Mouse (Mus musculus): ENCODE measurements around the gene Cela3a.
"Not testable (repeated sequence)": the region's sequence is repeated elsewhere in the genome, so short reads cannot be mapped to it uniquely, and the experiment has no call there.

Cela3a gene

DNA sequence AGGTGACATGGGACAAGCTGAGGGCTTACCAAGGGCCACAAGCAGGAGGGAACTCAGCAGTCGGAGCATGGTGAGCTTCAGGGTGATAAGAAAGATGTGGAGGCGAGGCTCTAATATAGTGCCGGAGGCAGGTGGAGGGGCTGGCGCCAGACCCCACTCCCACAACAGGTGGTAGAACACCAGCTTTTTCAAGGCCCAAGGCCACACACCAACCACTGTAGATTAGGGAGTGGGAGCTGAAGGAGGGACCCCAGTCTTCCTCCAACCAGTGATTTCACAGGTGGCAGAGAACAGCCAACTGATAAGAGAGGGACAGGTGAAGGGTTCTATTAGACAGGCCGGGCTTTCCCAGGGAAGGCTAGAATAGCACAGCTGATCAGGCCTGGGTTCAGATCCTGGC lies at the start of gene Cela3a:
Gene Cela3a (minus strand): TSS at position 101 of the 400 bp plus-strand sequence.
- no peak for DNase-seq (ENCODE audit: inconsistent ontology term)

DNA sequence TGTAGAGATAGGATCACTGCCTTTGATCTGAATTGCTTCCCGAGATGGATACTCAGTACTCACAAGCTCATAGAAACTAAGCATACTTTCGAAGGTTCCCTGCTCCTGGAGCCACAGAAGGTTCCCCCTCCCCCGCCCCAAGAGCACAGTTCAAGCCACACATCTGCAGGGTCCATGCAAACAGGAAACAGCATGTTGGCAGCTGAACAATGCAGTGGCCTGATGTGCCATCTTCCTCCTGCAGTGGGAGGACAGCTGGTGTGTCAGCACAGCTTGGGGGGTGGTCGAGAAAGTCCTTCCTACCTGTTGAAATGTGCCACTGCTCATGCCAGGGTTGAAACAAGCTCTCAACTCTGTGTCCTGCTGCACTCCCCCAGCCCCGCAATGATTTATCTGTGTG lies 49.3 kb upstream of the Cela3a start:
- no peak for DNase-seq (ENCODE audit: inconsistent ontology term)

DNA sequence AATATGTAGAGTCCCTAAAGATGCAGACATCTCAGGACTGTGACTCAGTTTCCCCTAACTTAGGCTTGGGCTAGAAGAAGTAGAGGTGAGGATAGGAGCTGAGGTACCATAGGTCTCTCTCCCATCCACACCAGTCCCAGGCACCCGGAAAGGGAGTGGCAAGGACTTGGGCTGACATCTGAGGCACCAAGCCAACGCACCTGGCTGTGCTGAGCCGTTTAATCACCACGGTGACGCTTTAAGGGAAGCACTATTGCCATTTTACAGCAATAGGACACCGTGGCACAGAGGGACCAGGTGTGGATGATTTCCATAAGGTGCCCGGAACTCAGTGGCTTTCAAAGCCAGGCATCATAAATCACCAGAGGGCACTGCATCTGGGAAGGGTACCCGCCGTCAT lies 48.7 kb upstream of the Cela3a start:
- no peak for DNase-seq (ENCODE audit: inconsistent ontology term)

GRCm38 (mm10) chr4:137457292-137457691 lies 47.7 kb upstream of the Cela3a start:
- DNase-seq (ENCODE audit: inconsistent ontology term): no peak

DNA sequence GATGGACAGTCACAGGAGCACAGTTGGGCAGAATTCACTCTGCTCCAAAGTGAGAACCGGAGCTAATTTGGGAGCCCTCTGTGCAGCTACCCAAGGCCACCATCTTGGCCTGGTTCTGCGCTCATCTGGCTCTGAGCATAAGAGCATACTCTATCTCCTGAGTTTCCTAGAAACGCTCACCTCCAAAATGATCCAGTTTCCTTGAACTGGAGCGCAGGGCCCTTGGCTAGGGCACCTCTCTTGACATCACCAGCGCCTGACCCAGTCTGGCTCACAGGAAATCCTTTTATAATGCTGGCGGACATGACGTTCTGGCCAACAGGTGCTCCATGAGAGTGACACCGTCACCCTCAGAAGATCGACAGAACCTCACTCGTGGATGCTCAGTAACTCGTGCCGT lies 47.0 kb upstream of the Cela3a start:
- DNase-seq (ENCODE audit: inconsistent ontology term): no peak

DNA sequence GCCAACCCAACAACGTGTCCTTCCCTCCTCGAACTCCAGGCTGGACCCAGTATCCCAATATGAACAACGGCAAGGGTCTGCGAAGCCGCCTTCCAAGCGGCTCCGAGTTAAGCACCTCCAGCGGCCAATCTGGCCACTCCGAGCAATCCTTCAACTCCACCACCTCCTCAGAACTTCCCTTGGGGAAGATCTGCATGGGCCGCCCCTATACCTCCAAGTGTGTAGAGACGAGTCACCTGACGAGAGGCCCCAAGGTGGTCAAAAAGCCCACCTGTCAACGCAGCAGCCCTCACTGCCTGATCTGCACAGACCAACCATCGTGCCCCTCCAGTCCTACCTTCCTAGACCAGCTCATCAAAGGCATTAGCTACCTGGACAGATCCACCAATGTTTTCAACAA lies 45.0 kb upstream of the Cela3a start:
- no peak for DNase-seq (ENCODE audit: inconsistent ontology term)

DNA sequence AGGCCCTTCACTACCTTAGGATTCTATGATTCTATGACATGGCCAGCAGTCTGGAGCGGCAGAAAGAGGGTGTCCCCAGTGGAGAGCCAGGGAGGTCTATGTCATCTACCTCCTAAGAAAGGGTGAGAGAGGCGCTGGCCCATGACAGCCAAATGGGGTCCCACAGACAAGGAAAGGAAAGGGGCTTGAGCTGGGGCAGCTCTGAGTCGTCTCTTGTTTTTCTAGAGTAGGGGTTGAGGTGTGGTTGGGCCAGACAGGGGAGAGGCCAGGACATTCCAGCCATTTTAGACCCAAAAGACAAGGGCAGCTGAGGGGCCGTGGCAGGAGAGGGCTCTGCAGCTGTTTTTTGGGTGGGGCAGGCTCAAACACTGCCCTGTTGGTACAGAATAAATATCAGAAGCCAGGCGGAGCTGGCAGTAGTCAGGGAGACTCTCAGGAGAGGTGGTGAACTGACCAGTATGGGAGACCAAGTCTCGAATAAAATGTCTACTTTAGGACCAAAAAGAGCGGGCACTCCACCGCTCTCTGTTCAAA lies 43.7 kb upstream of the Cela3a start, which contains the start of gene 1700013G24Rik:
Gene 1700013G24Rik (plus strand): TSS at position 51 of the 534 bp plus-strand sequence.
- DNase-seq (ENCODE audit: inconsistent ontology term): no peak

DNA sequence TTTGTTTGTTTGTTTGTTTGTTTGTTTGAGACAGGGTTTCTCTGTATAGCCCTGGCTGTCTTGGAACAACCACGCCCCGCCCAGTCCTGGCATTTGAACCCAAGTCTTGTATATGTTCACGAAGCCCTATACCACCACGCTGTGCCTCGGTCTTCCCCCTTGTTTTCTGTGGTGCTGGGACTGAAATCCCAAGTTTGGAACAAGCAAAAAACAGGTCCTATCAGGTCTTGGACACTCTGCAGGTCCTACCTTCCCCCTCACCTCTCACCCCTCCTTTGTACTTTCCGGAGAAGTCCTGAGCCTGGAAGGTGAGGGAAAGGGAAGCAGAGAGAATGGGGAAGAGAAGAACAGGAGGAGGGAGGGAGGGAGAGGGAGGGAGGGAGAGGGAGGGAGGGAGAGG lies 42.6 kb upstream of the Cela3a start:
- DNase-seq (ENCODE audit: inconsistent ontology term): no peak

DNA sequence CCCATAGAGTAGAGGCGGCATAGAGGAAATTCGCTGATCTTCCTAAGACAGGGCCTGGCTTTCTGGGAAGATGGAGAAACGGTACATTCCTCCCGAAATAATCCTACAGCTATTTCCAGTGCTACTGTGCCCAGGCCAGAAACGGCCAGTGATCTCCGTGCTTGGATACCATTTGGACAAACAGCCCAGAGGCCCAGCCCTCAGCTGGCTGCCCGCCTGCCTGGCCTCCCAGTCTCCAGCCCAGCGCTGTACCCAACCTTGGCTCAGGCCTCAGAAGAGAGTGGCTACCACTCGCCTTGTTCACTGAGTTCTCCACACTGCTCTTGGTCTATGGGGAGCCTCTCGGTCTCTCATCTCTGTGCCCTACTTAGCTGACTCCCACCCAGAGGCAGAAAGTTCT lies 40.1 kb upstream of the Cela3a start:
- DNase-seq (ENCODE audit: inconsistent ontology term): peak; percentile 48

DNA sequence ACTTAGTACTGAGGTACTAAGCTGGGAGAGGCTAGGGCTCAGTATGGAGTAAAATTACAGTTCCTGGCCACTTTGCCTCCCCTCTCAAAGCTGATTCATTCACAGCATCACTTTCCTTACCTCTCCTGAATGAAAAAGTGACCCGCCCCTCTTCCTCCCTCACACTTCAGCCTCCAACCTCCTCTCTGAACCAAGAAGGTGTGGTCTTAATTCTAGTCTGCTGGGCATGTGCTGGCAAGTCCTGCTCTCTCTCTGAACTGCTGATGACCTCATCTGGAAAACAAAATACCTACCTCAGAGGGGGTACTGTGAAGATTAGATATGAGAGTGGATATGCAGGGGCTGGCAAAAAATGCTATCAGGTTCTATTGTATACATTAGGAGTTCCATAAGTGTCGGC lies 39.5 kb upstream of the Cela3a start:
- DNase-seq (ENCODE audit: inconsistent ontology term): peak; percentile 62

- no peak for DNase-seq (ENCODE audit: inconsistent ontology term)
These were observed 39.0 kb upstream of the Cela3a start for GRCm38 (mm10) chr4:137448641-137449040.

DNA sequence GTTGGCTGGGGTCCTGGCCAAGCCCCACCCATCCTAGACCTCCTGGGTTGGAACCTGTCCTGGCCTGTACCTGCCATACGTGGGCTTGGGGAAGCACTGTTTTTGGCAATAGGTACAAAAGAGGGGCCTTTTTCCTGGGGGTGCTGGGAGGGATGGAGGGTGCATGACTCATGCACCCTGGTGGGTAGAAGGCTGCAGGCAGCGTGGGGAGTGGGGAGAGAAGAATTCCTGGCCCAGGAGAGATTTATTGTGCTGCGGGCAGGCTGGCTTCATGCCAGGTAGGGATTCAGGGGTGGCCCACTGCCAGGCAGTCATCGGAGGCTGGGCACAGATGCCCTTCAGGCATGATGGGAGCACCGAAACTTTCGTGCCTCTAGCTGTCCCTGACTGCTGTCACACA lies 38.6 kb upstream of the Cela3a start:
- DNase-seq (ENCODE audit: inconsistent ontology term): peak; percentile 93

DNA sequence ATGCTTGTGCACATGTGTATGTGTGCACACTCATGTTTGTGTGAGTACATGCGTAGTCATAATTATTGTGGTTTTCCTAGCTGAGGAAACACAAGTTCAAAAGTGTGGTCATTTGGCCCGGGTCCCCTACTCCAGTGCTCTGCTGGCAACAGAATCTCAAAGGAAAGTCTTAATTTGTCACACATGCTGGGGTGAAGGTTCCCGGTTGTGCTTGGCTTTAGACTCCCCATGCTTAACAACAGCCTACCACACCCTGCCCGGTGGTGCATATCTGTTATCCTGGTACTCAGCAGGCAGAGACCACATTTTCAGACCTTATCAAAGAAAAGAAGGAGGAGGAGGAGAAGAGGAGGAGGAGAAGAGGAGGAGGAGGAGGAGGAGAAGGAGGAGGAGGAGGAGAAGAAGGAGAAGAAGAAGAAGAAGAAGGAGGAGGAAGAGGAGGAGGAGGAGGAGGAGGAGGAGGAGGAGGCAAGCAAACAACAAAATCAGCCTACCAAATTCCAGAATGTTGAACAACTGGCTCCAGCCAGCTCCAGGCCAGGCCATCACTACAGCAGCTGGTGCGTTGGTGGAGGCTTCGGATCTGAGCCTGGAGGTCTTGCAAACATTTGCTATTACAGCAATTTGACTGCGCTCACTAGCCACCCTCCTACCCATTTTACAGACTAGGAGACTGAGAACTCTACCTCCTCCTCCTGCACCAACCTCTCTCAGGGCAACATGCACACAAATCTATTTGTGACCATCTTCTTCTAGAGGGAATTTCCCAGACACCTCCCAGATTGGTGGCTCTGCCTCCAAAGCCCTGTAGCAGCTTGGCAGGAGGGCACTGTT lies 38.0 kb upstream of the Cela3a start:
- DNase-seq (ENCODE audit: inconsistent ontology term): peak; percentile 31

DNA sequence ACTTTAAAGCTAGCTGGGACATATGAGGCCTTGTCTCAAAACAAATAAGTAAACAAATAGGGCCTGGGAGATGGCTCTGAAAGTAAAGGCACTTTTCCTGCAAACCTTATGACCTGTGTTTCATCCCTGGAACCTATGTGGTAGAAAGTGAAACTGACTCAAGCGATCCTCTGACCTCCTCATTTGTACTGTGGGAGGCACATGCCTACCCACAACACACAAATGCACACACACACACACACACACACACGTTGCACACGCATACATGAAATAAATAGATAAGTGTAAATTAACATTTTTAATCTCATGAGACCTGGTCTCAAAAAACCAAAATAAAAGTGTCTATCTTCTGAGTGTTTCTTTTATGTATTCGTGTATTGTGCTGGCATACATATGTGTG lies 36.3 kb upstream of the Cela3a start:
- no peak for DNase-seq (ENCODE audit: inconsistent ontology term)

GRCm38 (mm10) chr4:137443625-137444024 lies 34.0 kb upstream of the Cela3a start:
- DNase-seq (ENCODE audit: inconsistent ontology term): peak; percentile 65

GRCm38 (mm10) chr4:137441332-137441731 lies 31.7 kb upstream of the Cela3a start:
- no peak for DNase-seq (ENCODE audit: inconsistent ontology term)

- no peak for DNase-seq (ENCODE audit: inconsistent ontology term)
These were observed 29.3 kb upstream of the Cela3a start for GRCm38 (mm10) chr4:137438842-137439241.

- no peak for DNase-seq (ENCODE audit: inconsistent ontology term)
These were observed 27.5 kb upstream of the Cela3a start for GRCm38 (mm10) chr4:137436979-137437669.

GRCm38 (mm10) chr4:137432700-137433550 lies 23.3 kb upstream of the Cela3a start:
- DNase-seq (ENCODE audit: inconsistent ontology term): not testable (repeated sequence)

DNA sequence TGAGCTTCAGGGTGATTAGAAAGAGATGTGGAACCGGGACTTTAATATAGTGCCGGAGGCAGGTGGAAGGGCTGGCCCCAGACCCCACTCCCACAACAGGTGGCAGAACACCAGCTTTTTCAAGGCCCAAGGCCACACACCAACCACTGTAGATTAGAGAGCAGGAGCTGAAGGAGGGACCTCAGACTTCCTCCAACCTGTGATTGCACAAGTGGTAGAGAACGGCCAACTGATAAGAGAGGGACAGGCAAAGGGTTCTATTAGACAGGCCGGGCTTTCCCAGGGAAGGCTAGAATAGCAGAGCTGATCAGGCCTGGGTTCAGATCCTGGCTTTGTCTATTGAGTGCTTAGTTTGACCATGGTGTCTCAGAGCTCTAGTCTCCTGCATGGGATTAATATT lies 20.9 kb upstream of the Cela3a start, which contains the start of gene Cela3b:
Gene Cela3b (minus strand): TSS at position 39 of the 400 bp plus-strand sequence.
- no peak for DNase-seq (ENCODE audit: inconsistent ontology term)

DNA sequence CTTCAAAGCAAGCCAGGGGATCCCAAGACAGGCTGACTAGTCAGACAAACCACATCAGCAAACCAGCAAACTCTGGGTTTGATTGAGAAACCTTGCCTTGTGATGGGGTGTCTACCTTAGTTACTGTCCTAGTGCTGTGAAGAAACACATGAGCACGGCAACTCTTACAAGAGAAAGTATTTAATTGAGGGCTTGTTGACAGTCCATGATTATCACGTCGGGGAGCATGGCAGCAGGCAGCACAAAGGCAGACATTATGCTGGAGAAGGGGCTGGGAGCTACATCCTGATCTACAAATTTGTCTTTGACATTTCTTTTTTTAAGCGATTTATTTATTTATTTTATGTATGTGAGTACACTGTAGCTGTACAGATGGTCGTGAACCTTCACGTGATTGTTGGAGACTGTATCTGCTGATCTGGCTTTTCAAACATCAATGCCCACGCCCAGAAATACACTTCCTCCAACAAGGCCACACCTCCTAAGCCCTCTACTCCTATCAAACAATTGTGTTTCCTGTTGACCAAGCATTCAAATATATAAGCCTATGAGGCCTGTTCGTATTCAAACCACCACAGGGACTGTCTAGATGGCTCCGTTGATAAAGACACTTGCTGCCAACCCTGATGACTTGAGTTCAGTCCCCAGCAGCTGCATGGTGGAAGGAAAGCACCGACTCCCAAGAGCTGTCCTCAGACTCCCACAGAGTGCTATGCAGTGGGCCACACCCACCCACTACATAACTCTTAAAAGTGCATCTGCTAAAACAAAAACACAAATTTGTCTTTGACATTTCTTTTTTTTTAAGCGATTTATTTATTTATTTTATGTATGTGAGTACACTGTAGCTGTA lies 8.3 kb upstream of the Cela3a start:
- no peak for DNase-seq (ENCODE audit: inconsistent ontology term)
